Mouse (Mus musculus) kidney, embryonic 14.5 days (tissue): ENCODE data around the gene Chrm3. TPM values are rescaled to one million over a fixed set of nuclear protein-coding genes. Genes with fewer than 3 reads are reported as not detected.

Source experiments
- ATAC-seq: fragments of 200-750 bp; cut with Nextera tagmentation; 2 replicates; pipeline ENCODE4 v1.8.0; 2017; ENCODE audit warnings: moderate number of reproducible peaks, mild to moderate bottlenecking, moderate TSS enrichment, moderate library complexity; ENCODE audit not compliant: low FRiP score, low TSS enrichment
- H3K27ac ChIP-seq: fragments of 300-500 bp; sonication (generic); 2 replicates; pipeline ENCODE4 v1.5.1; 2014; ENCODE audit warnings: low read depth, mild to moderate bottlenecking, low read length, moderate library complexity, mixed read lengths
- H3K27me3 ChIP-seq: fragments of 300-500 bp; sonication (generic); 2 replicates; pipeline ENCODE4 v1.6.1; 2014; ENCODE audit warnings: mild to moderate bottlenecking, low read length; ENCODE audit not compliant: control insufficient read depth, insufficient read depth
- H3K36me3 ChIP-seq: fragments of 300-500 bp; sonication (generic); 2 replicates; pipeline ENCODE4 v1.6.1; 2014; ENCODE audit warnings: low read length, mixed read lengths; ENCODE audit not compliant: control insufficient read depth, insufficient read depth
- H3K4me1 ChIP-seq: fragments of 300-500 bp; sonication (generic); 2 replicates; pipeline ENCODE4 v1.6.1; 2014; ENCODE audit warnings: low read length, mixed read lengths; ENCODE audit not compliant: control insufficient read depth, insufficient read depth
- H3K4me2 ChIP-seq: fragments of 300-500 bp; sonication (generic); replicated peaks from 2 replicates; pipeline ENCODE4 v1.6.1; 2014; ENCODE audit warnings: low read depth, mild to moderate bottlenecking, low read length
- H3K4me3 ChIP-seq: fragments of 300-500 bp; sonication (generic); 2 replicates; pipeline ENCODE4 v1.5.1; 2014; ENCODE audit warnings: mild to moderate bottlenecking, low read length
- H3K9ac ChIP-seq: fragments of 300-500 bp; sonication (generic); 2 replicates; pipeline ENCODE4 v1.6.1; 2014; ENCODE audit warnings: low read depth, mild to moderate bottlenecking, low read length, moderate library complexity
- H3K9me3 ChIP-seq: fragments of 300-500 bp; sonication (generic); 2 replicates; pipeline ENCODE4 v1.6.1; 2016; ENCODE audit warnings: low read length; ENCODE audit not compliant: control insufficient read depth
- WGBS: fragments of 180-500 bp; shearing (Covaris S2); extraction: QIAGEN DNeasy Blood & Tissue Kit; methylation state at CpG from one replicate; pipeline ENCODE4 v1.1.7; 2014; 5-methylcytosine and 5-hydroxymethylcytosine counted together
- polyA plus RNA-seq: library from polyadenylated mRNA; unstranded; fragments of >200 nt; fragmentation: Nextera tagmentation; extraction: Ambion mirVana; gene quantifications from 2 replicates; pipeline ENCODE4 v1.2.1, GENCODE M21; 2014

Chrm3 gene
- polyA plus RNA-seq, 1 experiment from 2014 or later = 0.91 TPM

DNA sequence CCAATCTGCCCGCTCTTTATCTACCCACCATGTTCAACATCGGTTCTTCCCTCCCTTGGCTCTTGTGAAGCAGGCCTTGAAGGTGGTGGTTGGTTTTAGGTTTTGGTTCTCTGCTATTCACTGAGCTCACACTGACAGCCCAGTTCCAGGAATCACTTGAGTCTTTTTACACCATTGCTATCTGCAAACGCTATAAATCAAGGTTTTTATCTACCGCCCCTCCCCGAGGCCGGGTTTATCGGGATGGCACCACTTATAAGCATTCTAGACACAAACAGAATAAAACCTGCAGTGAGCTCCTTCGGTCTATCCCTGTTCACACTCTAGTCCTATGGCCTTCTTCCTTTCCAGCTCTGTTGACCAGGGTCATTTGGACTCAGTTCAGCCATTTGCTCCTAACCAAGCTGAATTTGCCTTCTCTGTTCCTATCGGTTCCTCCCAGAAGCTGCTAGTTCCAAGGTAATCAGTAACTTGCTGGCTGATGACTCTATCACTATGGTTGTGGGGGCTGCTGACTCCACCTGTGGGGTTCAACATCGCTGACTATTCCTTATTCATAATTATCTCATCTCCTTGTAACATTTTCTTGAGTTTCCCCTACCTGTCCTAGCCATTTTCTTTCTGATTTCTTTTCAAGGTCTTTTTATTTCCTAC, 291.6 kb downstream of the Chrm3 start:
- no peak overlapping the region for H3K27ac ChIP-seq
- no peak for ATAC-seq
- H3K4me3 ChIP-seq = no peak overlapping the region
- H3K9me3 ChIP-seq = no peaks in the 10 kb centered on the region
- no peaks in the 10 kb centered on the region for H3K36me3 ChIP-seq
- H3K9ac ChIP-seq = no peak overlapping the region
- H3K4me1 ChIP-seq = no peaks in the 10 kb centered on the region
- 82% methylated on average over 10 of the region's 10 CpGs for WGBS
- H3K27me3 ChIP-seq = no peaks in the 10 kb centered on the region
- H3K4me2 ChIP-seq = no peak overlapping the region

DNA sequence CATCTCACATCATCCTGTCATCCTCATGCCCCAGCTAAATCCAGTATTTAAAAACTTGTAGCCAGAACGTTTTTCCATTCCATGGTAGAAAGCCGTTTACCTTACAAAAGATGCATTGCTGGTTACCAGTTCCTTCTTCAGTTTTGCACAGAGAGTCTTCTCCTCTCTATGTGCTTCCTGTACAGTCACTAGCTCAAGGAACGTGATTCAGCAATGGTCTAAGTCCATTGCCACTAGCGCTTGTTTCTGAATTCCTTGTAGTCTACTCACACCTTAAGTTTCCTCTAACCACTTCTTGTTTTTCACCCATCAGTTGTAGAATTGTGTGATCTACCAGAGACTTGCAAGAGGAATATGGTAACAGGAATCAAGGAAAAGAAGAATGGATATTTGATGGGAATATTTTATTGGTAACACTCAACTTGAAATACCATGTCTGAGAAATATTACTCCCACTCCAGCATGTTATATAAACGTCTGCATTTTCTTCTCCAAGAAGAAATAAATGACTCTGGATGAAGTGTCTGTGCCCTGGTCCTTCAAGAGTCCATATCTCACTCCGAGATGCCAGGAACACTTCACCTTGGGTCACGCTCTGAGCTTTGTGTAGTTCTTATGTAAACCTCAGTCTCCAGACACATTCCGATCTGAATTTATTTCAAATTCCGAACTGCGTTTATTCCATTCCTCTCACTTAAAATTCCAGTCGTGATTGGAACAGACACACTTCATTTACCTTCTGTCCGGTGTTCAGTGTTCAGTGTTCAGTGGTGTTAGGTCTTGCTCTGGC, 293.6 kb downstream of the Chrm3 start:
- no peaks in the 10 kb centered on the region for H3K27me3 ChIP-seq
- no peak overlapping the region for H3K4me3 ChIP-seq
- WGBS = 67% methylated on average over 12 of the region's 12 CpGs
- no peaks in the 10 kb centered on the region for H3K4me1 ChIP-seq
- H3K9ac ChIP-seq = no peak overlapping the region
- H3K36me3 ChIP-seq = no peaks in the 10 kb centered on the region
- no peak overlapping the region for H3K4me2 ChIP-seq
- no peak for ATAC-seq
- no peak overlapping the region for H3K27ac ChIP-seq
- H3K9me3 ChIP-seq = no peaks in the 10 kb centered on the region

DNA sequence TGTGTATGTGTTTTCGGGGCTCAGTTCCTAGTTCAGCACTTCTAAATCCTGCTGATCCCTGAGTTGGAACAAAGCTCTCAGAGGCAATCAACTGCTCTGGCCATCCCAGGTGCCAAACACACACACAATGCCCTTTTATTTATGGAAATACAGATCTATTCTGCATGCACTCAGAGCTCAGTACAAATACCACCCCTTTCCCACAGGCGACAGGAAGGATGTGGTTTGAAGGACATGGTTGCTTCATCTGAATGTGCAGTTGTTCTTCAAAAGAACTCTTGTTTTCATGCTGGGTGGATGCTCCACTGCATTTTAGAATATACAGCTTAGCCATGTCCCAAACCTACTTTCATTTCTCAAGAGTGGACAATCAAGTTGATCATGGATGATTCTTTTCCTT, 294.9 kb downstream of the Chrm3 start:
- no peaks in the 10 kb centered on the region for H3K4me1 ChIP-seq
- H3K4me2 ChIP-seq = no peak overlapping the region
- no peaks in the 10 kb centered on the region for H3K36me3 ChIP-seq
- WGBS = 86% methylated on average over 2 of the region's 2 CpGs
- H3K27ac ChIP-seq = no peak overlapping the region
- H3K27me3 ChIP-seq = no peaks in the 10 kb centered on the region
- no peak overlapping the region for H3K4me3 ChIP-seq
- ATAC-seq = no peak
- H3K9me3 ChIP-seq = no peaks in the 10 kb centered on the region
- H3K9ac ChIP-seq = no peak overlapping the region

DNA sequence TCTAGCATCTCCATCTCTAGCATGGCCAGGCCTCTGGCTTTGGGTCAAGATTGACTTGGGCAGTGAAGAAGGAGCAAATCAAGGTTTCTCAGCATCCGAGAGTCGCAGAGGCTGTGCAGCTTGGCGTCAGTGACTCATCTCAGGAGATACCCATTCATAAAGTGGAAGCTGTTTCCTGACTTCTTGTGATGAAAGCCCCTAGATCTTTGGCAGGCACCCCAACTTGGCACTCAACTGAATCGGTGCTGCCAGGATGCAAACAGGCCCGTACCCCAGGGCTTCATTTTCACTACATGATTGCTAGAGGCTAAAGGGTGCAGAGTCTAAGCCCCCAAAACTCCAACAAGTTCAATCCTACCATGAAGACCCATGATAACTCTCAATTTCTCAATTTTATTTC, 298.0 kb downstream of the Chrm3 start:
- no peak overlapping the region for H3K9ac ChIP-seq
- no peak for ATAC-seq
- H3K4me3 ChIP-seq = no peak overlapping the region
- 87% methylated on average over 5 of the region's 5 CpGs for WGBS
- no peaks in the 10 kb centered on the region for H3K36me3 ChIP-seq
- H3K4me1 ChIP-seq = no peaks in the 10 kb centered on the region
- no peak overlapping the region for H3K27ac ChIP-seq
- H3K4me2 ChIP-seq = no peak overlapping the region
- no peaks in the 10 kb centered on the region for H3K9me3 ChIP-seq
- H3K27me3 ChIP-seq = no peaks in the 10 kb centered on the region

GRCm38 (mm10) chr13:10058993-10059392, 301.7 kb downstream of the Chrm3 start:
- H3K4me2 ChIP-seq = no peak overlapping the region
- no peak for ATAC-seq
- H3K9ac ChIP-seq = no peak overlapping the region
- no peak overlapping the region for H3K27ac ChIP-seq
- H3K27me3 ChIP-seq = no peaks in the 10 kb centered on the region
- WGBS = 72% methylated on average over 1 of the region's 1 CpGs
- no peaks in the 10 kb centered on the region for H3K36me3 ChIP-seq
- no peaks in the 10 kb centered on the region for H3K4me1 ChIP-seq
- H3K9me3 ChIP-seq = no peaks in the 10 kb centered on the region
- H3K4me3 ChIP-seq = no peak overlapping the region

- WGBS = 74% methylated on average over 2 of the region's 2 CpGs
These were observed 302.9 kb downstream of the Chrm3 start for GRCm38 (mm10) chr13:10057644-10058198.

GRCm38 (mm10) chr13:10054086-10054485, 306.6 kb downstream of the Chrm3 start:
- no peaks in the 10 kb centered on the region for H3K4me1 ChIP-seq
- ATAC-seq = no peak
- no peak overlapping the region for H3K4me3 ChIP-seq
- H3K9ac ChIP-seq = no peak overlapping the region
- H3K27ac ChIP-seq = no peak overlapping the region
- H3K4me2 ChIP-seq = no peak overlapping the region
- H3K9me3 ChIP-seq = no peaks in the 10 kb centered on the region
- H3K27me3 ChIP-seq = no peaks in the 10 kb centered on the region
- H3K36me3 ChIP-seq = no peaks in the 10 kb centered on the region

More at GRCm38 (mm10) chr13:10057644-10058198, 302.9 kb downstream of the Chrm3 start:
- no peak for ATAC-seq
- no peaks in the 10 kb centered on the region for H3K27me3 ChIP-seq
- H3K36me3 ChIP-seq = no peaks in the 10 kb centered on the region
- H3K4me2 ChIP-seq = no peak overlapping the region
- H3K9ac ChIP-seq = no peak overlapping the region
- no peaks in the 10 kb centered on the region for H3K9me3 ChIP-seq
- no peaks in the 10 kb centered on the region for H3K4me1 ChIP-seq
- no peak overlapping the region for H3K4me3 ChIP-seq
- H3K27ac ChIP-seq = no peak overlapping the region

- 88% methylated on average over 8 of the region's 8 CpGs for WGBS
- ATAC-seq = no peak
- Histone ChIP-seq H3K4me3 (no peak overlapping the region), H3K9ac (no peak overlapping the region), H3K27ac (no peak overlapping the region), H3K4me2 (no peak overlapping the region), H3K4me1 (no peaks in the 10 kb centered on the region), H3K27me3 (no peaks in the 10 kb centered on the region), H3K9me3 (no peaks in the 10 kb centered on the region), H3K36me3 (no peaks in the 10 kb centered on the region)
These were observed 307.3 kb downstream of the Chrm3 start for GRCm38 (mm10) chr13:10053301-10053889.
